Mouse (Mus musculus) embryonic facial prominence, embryonic 11.5 days (tissue): ENCODE measurements at regions not wholly inside any gene's neighbourhood (a gene's known extent, or its start where the extent isn't known, plus 50 kb on each side); places are given as distances from the start of the nearest gene placed in this dataset.

Source experiments
- ATAC-seq: fragments of 200-750 bp; cut with Nextera tagmentation; replicated peaks from 2 replicates; pipeline ENCODE4 v1.8.0; 2017; ENCODE audit warnings: low read depth; ENCODE audit not compliant: insufficient number of reproducible peaks, low FRiP score, low TSS enrichment
- DNase-seq: peaks from one replicate; pipeline ENCODE4 v3.0.0-alpha.2; 2015; ENCODE audit warnings: low spot score
- H3K27ac ChIP-seq: fragments of 300-500 bp; sonication (generic); replicated peaks from 2 replicates; pipeline ENCODE4 v1.5.1; 2014; ENCODE audit warnings: mild to moderate bottlenecking, low read depth, low read length, control low read depth
- H3K27me3 ChIP-seq: fragments of 300-500 bp; sonication (generic); 2 replicates; pipeline ENCODE4 v1.6.1; 2014; ENCODE audit warnings: mild to moderate bottlenecking, low read length, moderate library complexity, mixed read lengths; ENCODE audit not compliant: control insufficient read depth, insufficient read depth
- H3K36me3 ChIP-seq: fragments of 300-500 bp; sonication (generic); replicated peaks from 2 replicates; pipeline ENCODE4 v1.6.1; 2014; ENCODE audit warnings: low read depth, mild to moderate bottlenecking, low read length, moderate library complexity, mixed read lengths; ENCODE audit not compliant: control insufficient read depth, insufficient read depth
- H3K4me1 ChIP-seq: fragments of 300-500 bp; sonication (generic); 2 replicates; pipeline ENCODE4 v1.6.1; 2014; ENCODE audit warnings: low read length, mixed read lengths; ENCODE audit not compliant: control insufficient read depth, insufficient read depth
- H3K4me2 ChIP-seq: fragments of 300-500 bp; sonication (generic); 2 replicates; pipeline ENCODE4 v1.6.1; 2014; ENCODE audit warnings: low read depth, mild to moderate bottlenecking, control low read depth, low read length, moderate library complexity
- H3K4me3 ChIP-seq: fragments of 300-500 bp; sonication (generic); 2 replicates; pipeline ENCODE4 v1.5.1; 2014; ENCODE audit warnings: low read depth, low read length, control low read depth
- H3K9ac ChIP-seq: fragments of 300-500 bp; sonication (generic); replicated peaks from 2 replicates; pipeline ENCODE4 v1.6.1; 2014; ENCODE audit warnings: mild to moderate bottlenecking, control low read depth, low read length
- H3K9me3 ChIP-seq: fragments of 300-500 bp; sonication (generic); replicated peaks from 2 replicates; pipeline ENCODE4 v1.6.1; 2016; ENCODE audit warnings: mild to moderate bottlenecking, low read length, inconsistent platforms, mixed read lengths; ENCODE audit not compliant: control insufficient read depth
- WGBS: fragments of 180-500 bp; shearing (Covaris S2); extraction: QIAGEN DNeasy Blood & Tissue Kit; methylation state at CpG from one replicate; pipeline ENCODE4 v1.1.7; 2014; 5-methylcytosine and 5-hydroxymethylcytosine counted together

DNA sequence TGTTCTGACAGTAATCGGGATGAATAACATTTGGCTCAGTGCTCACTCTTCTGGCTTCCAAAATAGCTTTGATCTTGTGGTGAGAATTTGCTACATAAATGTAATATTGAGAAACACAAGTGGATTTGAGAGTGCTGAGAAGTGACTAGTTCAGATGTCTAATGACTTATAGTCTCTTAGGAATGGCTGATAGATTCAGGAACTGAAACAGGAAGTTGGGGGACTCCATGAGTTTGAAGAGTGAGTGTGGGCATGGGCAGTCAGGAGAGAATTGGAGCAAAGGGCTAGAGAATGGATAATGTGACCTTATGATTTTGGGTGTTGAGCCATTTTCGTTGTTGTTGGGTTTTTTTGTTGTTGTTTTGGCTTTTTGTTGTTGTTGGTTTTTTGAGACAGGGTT lies 70.9 kb upstream of the Cdkn2b start:
- DNase-seq (no peak), ATAC-seq (no peak)
- Histone ChIP-seq H3K9me3 (no peaks in the 10 kb centered on the region), H3K27me3 (no peaks in the 10 kb centered on the region), H3K27ac (no peak overlapping the region), H3K36me3 (no peaks in the 10 kb centered on the region), H3K4me2 (no peak overlapping the region), H3K9ac (no peak overlapping the region), H3K4me1 (no peaks in the 10 kb centered on the region), H3K4me3 (no peak overlapping the region)
- 85% methylated on average over 2 of the region's 2 CpGs for WGBS

- Histone ChIP-seq H3K4me1 (no peaks in the 10 kb centered on the region), H3K36me3 (no peaks in the 10 kb centered on the region), H3K27ac (no peak overlapping the region), H3K9me3 (no peaks in the 10 kb centered on the region), H3K27me3 (no peaks in the 10 kb centered on the region), H3K4me2 (no peak overlapping the region), H3K4me3 (no peak overlapping the region), H3K9ac (no peak overlapping the region)
- DNase-seq (no peak), ATAC-seq (no peak)
- WGBS: 90% methylated on average over 5 of the region's 5 CpGs
Measured at GRCm38 (mm10) chr4:89381077-89381476, 70.2 kb upstream of the Cdkn2b start.

DNA sequence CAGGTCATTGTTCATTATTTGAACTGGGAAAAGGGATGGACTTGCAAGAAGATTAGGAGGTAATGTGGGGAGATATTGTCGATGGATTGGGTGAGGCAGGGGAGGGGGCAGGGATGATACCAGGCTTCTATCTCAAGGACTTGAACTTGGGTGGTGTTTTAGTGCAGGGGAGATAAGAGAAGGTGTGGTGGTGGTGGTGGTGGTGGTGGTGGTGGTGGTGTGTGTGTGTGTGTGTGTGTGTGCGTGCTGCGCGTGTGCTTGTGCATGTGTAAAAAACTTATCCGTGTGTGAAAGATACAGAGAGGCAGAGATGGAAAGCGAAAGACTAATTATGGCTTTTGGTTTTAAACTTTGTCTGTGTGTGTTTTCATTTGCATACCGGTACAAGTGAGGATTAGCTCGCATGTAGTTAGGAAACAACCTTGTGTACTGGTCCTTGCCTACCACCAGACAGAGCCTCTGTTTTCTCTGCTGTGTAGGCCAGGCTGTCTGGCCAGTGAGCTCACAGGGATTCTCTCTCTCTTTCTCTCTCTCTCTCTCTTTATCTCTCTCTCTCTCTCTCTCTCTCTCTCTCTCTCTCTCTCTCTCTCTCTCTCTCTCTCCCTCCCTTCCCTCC lies 69.6 kb upstream of the Cdkn2b start:
- DNase-seq (no peak), ATAC-seq (no peak)
- no peaks in the 10 kb centered on the region for H3K9me3 ChIP-seq
- H3K4me2 ChIP-seq: no peak overlapping the region
- WGBS: 92% methylated on average over 8 of the region's 8 CpGs
- no peak overlapping the region for H3K9ac ChIP-seq
- no peaks in the 10 kb centered on the region for H3K27me3 ChIP-seq
- no peaks in the 10 kb centered on the region for H3K4me1 ChIP-seq
- H3K4me3 ChIP-seq: no peak overlapping the region
- no peaks in the 10 kb centered on the region for H3K36me3 ChIP-seq
- H3K27ac ChIP-seq: no peak overlapping the region

- no peaks in the 10 kb centered on the region for H3K27me3 ChIP-seq
- H3K36me3 ChIP-seq: no peaks in the 10 kb centered on the region
- WGBS: 86% methylated on average over 6 of the region's 6 CpGs
- no peaks in the 10 kb centered on the region for H3K9me3 ChIP-seq
- no peaks in the 10 kb centered on the region for H3K4me1 ChIP-seq
- ATAC-seq (no peak), DNase-seq (no peak)
- H3K4me2 ChIP-seq: no peak overlapping the region
- H3K27ac ChIP-seq: no peak overlapping the region
- H3K4me3 ChIP-seq: no peak overlapping the region
- no peak overlapping the region for H3K9ac ChIP-seq
Measured at GRCm38 (mm10) chr4:89379622-89380329, 68.9 kb upstream of the Cdkn2b start.

- ATAC-seq: no peak
- Histone ChIP-seq H3K4me1 (no peaks in the 10 kb centered on the region), H3K27ac (no peak overlapping the region), H3K36me3 (no peaks in the 10 kb centered on the region), H3K4me2 (no peak overlapping the region), H3K4me3 (no peak overlapping the region), H3K27me3 (no peaks in the 10 kb centered on the region), H3K9ac (no peak overlapping the region), H3K9me3 (no peaks in the 10 kb centered on the region)
- 80% methylated on average over 6 of the region's 6 CpGs for WGBS
- no peak for DNase-seq
Measured at GRCm38 (mm10) chr4:89372631-89373030, 61.8 kb upstream of the Cdkn2b start.

DNA sequence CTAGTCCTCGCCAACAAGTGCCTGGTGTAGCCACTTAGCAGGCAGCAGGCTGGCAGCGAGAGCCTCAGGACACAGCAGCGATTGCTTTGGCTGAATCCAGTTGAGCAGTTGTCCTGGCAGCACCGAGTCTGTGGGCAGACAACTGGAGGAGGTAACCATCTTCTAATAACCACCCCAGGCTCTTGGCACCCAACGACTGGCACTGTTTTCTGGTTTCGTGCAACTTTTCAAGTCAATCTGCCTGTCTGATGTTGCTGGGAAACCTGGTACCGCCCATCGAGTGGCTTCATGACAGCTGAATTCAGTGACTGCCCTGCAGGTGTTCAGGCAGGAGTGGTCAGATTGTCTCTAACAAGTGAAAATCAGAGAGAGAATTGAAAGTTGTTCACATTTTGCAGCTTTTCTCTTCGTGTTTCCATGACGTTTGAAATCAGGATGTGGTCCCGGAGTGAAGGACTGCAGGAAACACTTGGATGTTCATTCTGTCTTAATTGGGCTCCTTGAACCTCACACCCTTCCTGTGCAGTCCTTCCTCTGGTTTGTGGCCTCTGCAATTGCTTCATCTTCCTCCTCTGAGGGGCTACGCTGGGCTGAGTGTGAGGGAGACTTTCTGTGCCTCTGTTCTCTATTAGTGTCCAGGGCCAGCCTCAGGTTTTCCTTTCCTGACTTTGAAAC lies 58.1 kb upstream of the Cdkn2b start:
- DNase-seq: no peak
- Histone ChIP-seq H3K27me3 (no peaks in the 10 kb centered on the region), H3K36me3 (no peaks in the 10 kb centered on the region), H3K4me2 (no peak overlapping the region), H3K4me3 (no peak overlapping the region), H3K4me1 (no peaks in the 10 kb centered on the region), H3K27ac (no peak overlapping the region), H3K9me3 (no peaks in the 10 kb centered on the region), H3K9ac (no peak overlapping the region)
- 79% methylated on average over 12 of the region's 12 CpGs for WGBS
- ATAC-seq: no peak

- DNase-seq (no peak), ATAC-seq (no peak)
- Histone ChIP-seq H3K9me3 (no peaks in the 10 kb centered on the region), H3K9ac (no peak overlapping the region), H3K36me3 (no peaks in the 10 kb centered on the region), H3K4me1 (no peaks in the 10 kb centered on the region), H3K4me2 (no peak overlapping the region), H3K4me3 (no peak overlapping the region), H3K27ac (no peak overlapping the region), H3K27me3 (no peaks in the 10 kb centered on the region)
- WGBS: 52% methylated on average over 10 of the region's 10 CpGs
Measured at GRCm38 (mm10) chr4:89366581-89367141, 55.8 kb upstream of the Cdkn2b start.

DNA sequence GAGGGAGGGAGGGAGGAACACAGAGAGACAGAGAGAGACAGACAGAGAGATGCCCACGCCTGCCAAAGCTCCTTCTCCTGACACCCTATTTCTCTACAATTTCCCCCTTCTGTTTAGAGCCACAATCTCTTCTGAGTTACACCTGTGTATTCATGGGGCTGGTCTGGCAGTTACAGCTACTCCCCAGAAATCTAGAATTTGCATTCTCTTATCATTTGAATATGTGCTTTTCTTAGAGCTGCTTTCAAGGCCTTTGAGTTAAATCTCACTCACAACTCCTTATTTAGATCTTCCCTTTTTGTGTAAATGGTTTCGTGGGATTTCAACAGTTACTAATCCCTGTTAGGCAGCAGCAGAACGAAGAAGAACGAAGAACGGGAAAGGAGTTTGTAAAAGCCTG lies 55.0 kb upstream of the Cdkn2b start:
- DNase-seq (no peak), ATAC-seq (no peak)
- Histone ChIP-seq H3K4me1 (no peaks in the 10 kb centered on the region), H3K4me3 (no peak overlapping the region), H3K36me3 (no peaks in the 10 kb centered on the region), H3K9ac (no peak overlapping the region), H3K4me2 (no peak overlapping the region), H3K9me3 (no peaks in the 10 kb centered on the region), H3K27me3 (no peaks in the 10 kb centered on the region), H3K27ac (no peak overlapping the region)
- 46% methylated on average over 5 of the region's 5 CpGs for WGBS
